Mouse (Mus musculus): Measurements from ENCODE around the gene Adgrv1. TPM values are rescaled to one million over a fixed set of nuclear protein-coding genes. Genes with fewer than 3 reads are reported as not detected.

Gene Adgrv1
- total and polyA plus RNA-seq, 3 experiments: 0.17 to 0.44 (median 0.27) TPM

GRCm38 (mm10) chr13:81358766-81359165 is 274.2 kb downstream of the Adgrv1 start:
- Histone ChIP-seq H3K27ac (ENCODE audit: insufficient read depth, low read depth) (no peak overlapping the region), H3K4me1 (ENCODE audit: control insufficient read depth in 1 of 2, insufficient read depth in 2 of 2) (0 out of 4 replicates have a peak, but pooled peaks cover 0 to 2% of the 10 kb centered on the region in 2 experiments), H3K4me2 (ENCODE audit: insufficient read depth, low read depth, poor library complexity, severe bottlenecking) (no peak overlapping the region), H3K9ac (ENCODE audit: insufficient read depth, low read depth) (no peak overlapping the region), H3K4me3 (replicated peaks in 1 of 3; ENCODE audit: low read depth in 2 of 3, low read length in 2 of 3, poor library complexity in 1 of 3) (no peak overlapping the region), H3K79me2 (replicated peaks; ENCODE audit: control insufficient read depth, extremely low read depth, insufficient read depth, poor library complexity, severe bottlenecking) (no peaks in the 10 kb centered on the region), H3K27me3 (replicated peaks) (no peaks in the 10 kb centered on the region), H3K9me3 (replicated peaks; ENCODE audit: low read length) (no peaks in the 10 kb centered on the region), H3K36me3 (replicated peaks in 1 of 2; ENCODE audit: control insufficient read depth in 1 of 2, insufficient read depth in 1 of 2, low read length in 1 of 2) (no peaks in the 10 kb centered on the region)
- TF ChIP-seq ELF1 (IDR thresholded peaks at IDR 0.05; ENCODE audit: low read depth, low read length) (no peak), CHD1 (IDR thresholded peaks at IDR 0.05; ENCODE audit: low read depth, low read length) (no peak), ZMIZ1 (IDR thresholded peaks at IDR 0.05; ENCODE audit: low read depth, low read length) (no peak), ZC3H11A (IDR thresholded peaks at IDR 0.05; ENCODE audit: low read depth, low read length) (no peak), MAFK (IDR thresholded peaks at IDR 0.05; ENCODE audit: insufficient replicate concordance, low read length) (no peak), SMC3 (IDR thresholded peaks at IDR 0.05; ENCODE audit: low read depth, low read length) (no peak), ZNF384 (IDR thresholded peaks at IDR 0.05; ENCODE audit: low read depth, low read length) (no peak), GABPA (IDR thresholded peaks at IDR 0.05; ENCODE audit: insufficient replicate concordance, low read depth, low read length) (no peak), IRF4 (IDR thresholded peaks at IDR 0.05; ENCODE audit: low read depth, low read length) (no peak), HCFC1 (IDR thresholded peaks at IDR 0.05; ENCODE audit: low read depth, low read length) (no peak), TCF12 (IDR thresholded peaks at IDR 0.05; ENCODE audit: low read depth, low read length) (no peak), KAT2A (IDR thresholded peaks at IDR 0.05; ENCODE audit: insufficient replicate concordance, low read length) (no peak), NELFE (IDR thresholded peaks at IDR 0.05; ENCODE audit: low read depth, low read length) (no peak), RAD21 (IDR thresholded peaks at IDR 0.05; ENCODE audit: low read depth, low read length) (no peak), MAX (IDR thresholded peaks at IDR 0.05; ENCODE audit: low read length) (no peak), ETS1 (conservative IDR thresholded peaks at IDR 0.05; ENCODE audit: low read depth, low read length) (no peak), JUND (conservative IDR thresholded peaks at IDR 0.05; ENCODE audit: low read depth, low read length) (no peak), ZKSCAN1 (IDR thresholded peaks at IDR 0.05; ENCODE audit: borderline replicate concordance, low read depth, low read length) (no peak), NRF1 (IDR thresholded peaks at IDR 0.05; ENCODE audit: low read depth, low read length) (no peak), MAZ (IDR thresholded peaks at IDR 0.05; ENCODE audit: low read depth, low read length) (no peak)
- dilution Hi-C loops (cut with MboI; ENCODE audit: extremely low pct_ligation_motif_present, extremely low pct_unique_long_range_greater_than_20kb, low sequenced_read_pairs) (no loop called here), in situ Hi-C loops (cut with MboI; ENCODE audit: low pct_ligation_motif_present, low pct_unique_long_range_greater_than_20kb, low sequenced_read_pairs) (no loop called here)
- DNase-seq (ENCODE audit: extremely low read depth): no peak

GRCm38 (mm10) chr13:81358365-81358764 is 274.6 kb downstream of the Adgrv1 start:
- Histone ChIP-seq H3K79me2 (replicated peaks; ENCODE audit: control insufficient read depth, extremely low read depth, insufficient read depth, poor library complexity, severe bottlenecking) (no peaks in the 10 kb centered on the region), H3K4me2 (ENCODE audit: insufficient read depth, low read depth, poor library complexity, severe bottlenecking) (no peak overlapping the region), H3K4me1 (ENCODE audit: control insufficient read depth in 1 of 2, insufficient read depth in 2 of 2) (0 out of 4 replicates have a peak, but pooled peaks cover 0 to 2% of the 10 kb centered on the region in 2 experiments), H3K9ac (ENCODE audit: insufficient read depth, low read depth) (no peak overlapping the region), H3K4me3 (replicated peaks in 1 of 3; ENCODE audit: low read depth in 2 of 3, low read length in 2 of 3, poor library complexity in 1 of 3) (no peak overlapping the region), H3K36me3 (replicated peaks in 1 of 2; ENCODE audit: control insufficient read depth in 1 of 2, insufficient read depth in 1 of 2, low read length in 1 of 2) (no peaks in the 10 kb centered on the region), H3K27ac (ENCODE audit: insufficient read depth, low read depth) (no peak overlapping the region), H3K9me3 (replicated peaks; ENCODE audit: low read length) (no peaks in the 10 kb centered on the region), H3K27me3 (replicated peaks) (no peaks in the 10 kb centered on the region)
- TF ChIP-seq MAFK (IDR thresholded peaks at IDR 0.05; ENCODE audit: insufficient replicate concordance, low read length) (no peak), SMC3 (IDR thresholded peaks at IDR 0.05; ENCODE audit: low read depth, low read length) (no peak), USF2 (conservative IDR thresholded peaks at IDR 0.05; ENCODE audit: low read depth, low read length) (no peak), TBP (conservative IDR thresholded peaks at IDR 0.05; ENCODE audit: low read depth, low read length) (no peak), JUN (IDR thresholded peaks at IDR 0.05; ENCODE audit: insufficient read depth, low read depth, low read length) (no peak), GABPA (IDR thresholded peaks at IDR 0.05; ENCODE audit: insufficient replicate concordance, low read depth, low read length) (no peak), HCFC1 (IDR thresholded peaks at IDR 0.05; ENCODE audit: low read depth, low read length) (no peak), POLR2AphosphoS2 (IDR thresholded peaks at IDR 0.05; ENCODE audit: low read depth, low read length) (no peak), BHLHE40 (IDR thresholded peaks at IDR 0.05; ENCODE audit: low read depth, low read length) (no peak), POLR2A (IDR thresholded peaks at IDR 0.05; ENCODE audit: low read depth, low read length) (no peak), RCOR1 (conservative IDR thresholded peaks at IDR 0.05; ENCODE audit: low read depth, low read length) (no peak)
- no peak for DNase-seq (ENCODE audit: extremely low read depth)
- dilution Hi-C loops (cut with MboI; ENCODE audit: extremely low pct_ligation_motif_present, extremely low pct_unique_long_range_greater_than_20kb, low sequenced_read_pairs): no loop called here
- in situ Hi-C loops (cut with MboI; ENCODE audit: low pct_ligation_motif_present, low pct_unique_long_range_greater_than_20kb, low sequenced_read_pairs): no loop called here

All from CH12.LX (cell line).